Mouse (Mus musculus) thymus, postnatal 36 days (tissue): ENCODE measurements around the gene Ube2j1.
"Not testable (repeated sequence)": the region's sequence is repeated elsewhere in the genome, so short reads cannot be mapped to it uniquely, and the experiment has no call there.

Experiments
- DNase-seq, 2 experiments: peaks; one replicate each; pipeline ENCODE4 v3.0.0; 2022; ENCODE audit warnings: mixed read lengths in 2 of 2

Gene Ube2j1

GRCm38 (mm10) chr4:33031195-33031960 is at the start of gene Ube2j1:
TSS of gene Ube2j1 (plus strand) at chr4:33031416.
- DNase-seq = peak; percentile 72 to 78

- DNase-seq = peak in 1 of 2 experiments; percentile 5
These were observed 49.6 kb upstream of the Ube2j1 start for GRCm38 (mm10) chr4:32981617-32982016.

GRCm38 (mm10) chr4:32982041-32982715 is 49.0 kb upstream of the Ube2j1 start:
- DNase-seq = peak; percentile 42 to 53

GRCm38 (mm10) chr4:32982716-32983175 is 48.5 kb upstream of the Ube2j1 start, which contains the start of gene Rragd:
TSS of gene Rragd (plus strand) at chr4:32983037.
- DNase-seq = peak; percentile 61 to 70

GRCm38 (mm10) chr4:32983176-32984155 is 47.8 kb upstream of the Ube2j1 start:
- DNase-seq = peak; percentile 84 to 92

- peak in 1 of 2 experiments; percentile 8 for DNase-seq
These were observed 47.0 kb upstream of the Ube2j1 start for GRCm38 (mm10) chr4:32984242-32984641.

- peak; percentile 22 to 26 for DNase-seq
These were observed 46.2 kb upstream of the Ube2j1 start for GRCm38 (mm10) chr4:32984801-32985675.

GRCm38 (mm10) chr4:32985684-32986083 is 45.5 kb upstream of the Ube2j1 start:
- DNase-seq = no peak

- DNase-seq = no peak
These were observed 44.2 kb upstream of the Ube2j1 start for GRCm38 (mm10) chr4:32987006-32987405.

- DNase-seq = no peak
These were observed 41.9 kb upstream of the Ube2j1 start for GRCm38 (mm10) chr4:32989346-32989745.

GRCm38 (mm10) chr4:32994168-32994567 is 37.0 kb upstream of the Ube2j1 start:
- peak in 1 of 2 experiments; percentile 12 for DNase-seq

GRCm38 (mm10) chr4:32996083-32996482 is 35.1 kb upstream of the Ube2j1 start:
- no peak for DNase-seq

GRCm38 (mm10) chr4:32997571-32997970 is 33.6 kb upstream of the Ube2j1 start:
- DNase-seq = no peak

- no peak for DNase-seq
These were observed 32.2 kb upstream of the Ube2j1 start for GRCm38 (mm10) chr4:32998996-32999395.

- DNase-seq = no peak
These were observed 29.1 kb upstream of the Ube2j1 start for GRCm38 (mm10) chr4:33002081-33002480.

GRCm38 (mm10) chr4:33005595-33006470 is 25.4 kb upstream of the Ube2j1 start:
- DNase-seq = not testable (repeated sequence)

GRCm38 (mm10) chr4:33006844-33007243 is 24.4 kb upstream of the Ube2j1 start:
- DNase-seq = no peak

- no peak for DNase-seq
These were observed 23.6 kb upstream of the Ube2j1 start for GRCm38 (mm10) chr4:33007443-33008217.

GRCm38 (mm10) chr4:33010078-33010477 is 21.1 kb upstream of the Ube2j1 start:
- DNase-seq = no peak

- no peak for DNase-seq
These were observed 18.7 kb upstream of the Ube2j1 start for GRCm38 (mm10) chr4:33012484-33012883.
